15 mouse cellular contexts compared by ENCODE assay signal in genomic region chr5:149417381-149417780, GRCm38 (mm10). TPM values are rescaled to one million over a fixed set of nuclear protein-coding genes. Genes with fewer than 3 reads are reported as not detected.
A peak's percentile ranks its signal among the peaks of the same experiment; 100 is the strongest.
DNase-seq lines count a peak whose midpoint lies in the region; ATAC-seq and TF ChIP-seq lines count a peak whose summit lies in the region.
"Had no signal": no experiment of that assay in that cellular context is flagged by ENCODE, and none has a peak within 500 bp of the region (broad histone marks: within the 10 kb centered on the region; RNA-seq: fewer than 3 reads in every experiment).

No protein-coding gene starts in this region.

- TF ChIP-seq POLR2A in bone marrow, adult 2 months (IDR thresholded peaks at IDR 0.05; ENCODE audit: borderline replicate concordance, control insufficient read depth, low read depth, low read length): no peak

- peak; percentile 63 for TF ChIP-seq CTCF in lung, embryonic 14.5 days (IDR thresholded peaks at IDR 0.05; ENCODE audit: low read depth)
- TF ChIP-seq CTCF in bone marrow, adult 2 months (IDR thresholded peaks at IDR 0.05; ENCODE audit: control insufficient read depth, insufficient read depth, low read length): peak; percentile 33; the same call in 1 of the 2 replicates

- no peaks in the 10 kb centered on the region for H3K9me3 ChIP-seq in lung, embryonic 14.5 days (ENCODE audit: low read depth, low read length)
- H3K9me3 ChIP-seq: forebrain, embryonic 10.5 days; liver, embryonic 15.5 days had no signal

- no peaks in the 10 kb centered on the region for H3K4me1 ChIP-seq in lung, embryonic 14.5 days (ENCODE audit: insufficient read depth)
- H3K4me1 ChIP-seq in bone marrow, adult 2 months (ENCODE audit: control insufficient read depth, insufficient read depth, low read length): peaks cover 1% of the 10 kb centered on the region; the same call in 1 of the 2 replicates
- H3K4me1 ChIP-seq: liver, embryonic 15.5 days had no signal

- ATAC-seq in lung, embryonic 14.5 days (ENCODE audit: insufficient read depth): no peak
- ATAC-seq: midbrain, embryonic 16.5 days had no signal

- no peaks in the 10 kb centered on the region for H3K36me3 ChIP-seq in lung, embryonic 14.5 days (ENCODE audit: insufficient read depth)
- H3K36me3 ChIP-seq: forebrain, embryonic 10.5 days; liver, embryonic 15.5 days had no signal

- H3K27me3 ChIP-seq in lung, embryonic 14.5 days (ENCODE audit: insufficient read depth, low read length): 0 out of 2 replicates have a peak, but pooled peaks cover 6% of the 10 kb centered on the region

- no peak overlapping the region for H3K27ac ChIP-seq in lung, embryonic 14.5 days (ENCODE audit: low read depth)
- no peak overlapping the region for H3K27ac ChIP-seq in bone marrow, adult 2 months (ENCODE audit: control insufficient read depth, insufficient read depth, low read depth, low read length, poor library complexity)
- H3K27ac ChIP-seq: forebrain, embryonic 10.5 days; hindbrain, embryonic 14.5 days; liver, embryonic 15.5 days had no signal

- no peak overlapping the region for H3K9ac ChIP-seq in lung, embryonic 14.5 days
- H3K9ac ChIP-seq: hindbrain, embryonic 14.5 days; liver, embryonic 15.5 days had no signal

- H3K4me3 ChIP-seq in lung, embryonic 14.5 days (ENCODE audit: low read depth, low read length): no peak overlapping the region
- H3K4me3 ChIP-seq in bone marrow, adult 2 months (replicated peaks; ENCODE audit: control insufficient read depth, low read depth, low read length): no peak overlapping the region
- H3K4me3 ChIP-seq: forebrain, embryonic 10.5 days; liver, embryonic 15.5 days had no signal

- 96% methylated on average over 4 of the region's 4 CpGs for WGBS in lung, embryonic 14.5 days
- 91% methylated on average over 4 of the region's 4 CpGs for WGBS in bone marrow, adult 2 months

- H3K4me2 ChIP-seq in lung, embryonic 14.5 days: no peak overlapping the region
- H3K4me2 ChIP-seq: hindbrain, embryonic 14.5 days; liver, embryonic 15.5 days had no signal

- peak; percentile 30 for DNase-seq in embryo, embryonic 10.5 days (ENCODE audit: low spot score)
- no peak for DNase-seq in embryo, embryonic 9.5 days (ENCODE audit: extremely low spot score)
- DNase-seq in lung, embryonic 14.5 days: no peak
- no peak for DNase-seq in lung, postnatal 36 days
- peak; percentile 47 for DNase-seq in thymus, postnatal 25 days
- no peak for DNase-seq in layer of hippocampus, adult 18-20 months (ENCODE audit: low spot score in 2 of 2)
- DNase-seq in kidney, adult 9 months: no peak
- DNase-seq: adrenal gland, postnatal 36 days; cerebellum, postnatal 25 days; layer of hippocampus, postnatal 36 days had no signal

RNA-seq across cellular contexts. Expression of gene Medag, which starts 5.8 kb away (rescaled TPM):
- 1.2 and 1.6 TPM in 2 replicates for polyA plus RNA-seq in lung, embryonic 14.5 days (2014; fragmentation: Nextera tagmentation; extraction: Ambion mirVana)
- polyA plus RNA-seq in bone marrow, adult 2 months (2011; ENCODE audit: insufficient read depth, insufficient read length, low replicate concordance, missing spikeins): 1.9 TPM in 1 of 2 replicates, not detected in the other
- total RNA-seq in layer of hippocampus, adult 18-20 months (2021): 1 to 10 TPM; 3.2 to 3.6 TPM

RNA-seq across cellular contexts. Expression of gene Tex26, which starts 22.1 kb away (rescaled TPM):
- polyA plus RNA-seq in lung, embryonic 14.5 days (2014; fragmentation: Nextera tagmentation; extraction: Ambion mirVana): 0.64 and 1.0 TPM in 2 replicates
- polyA plus RNA-seq in bone marrow, adult 2 months (2011; ENCODE audit: insufficient read depth, insufficient read length, low replicate concordance, missing spikeins): not detected in 2 replicates
- not detected for total RNA-seq in layer of hippocampus, adult 18-20 months (2021)
- total RNA-seq: adrenal gland, postnatal 36 days had no signal
- polyA plus RNA-seq: liver, embryonic 15.5 days had no signal

Comparison
In these comparisons a context has a peak if more than half of its experiments do, and no peak if none do; other contexts are left out.
1. DNase-seq: peak in embryo, embryonic 10.5 days (single experiment) and thymus, postnatal 25 days (single experiment); none in embryo, embryonic 9.5 days (single experiment), lung, embryonic 14.5 days (single experiment), lung, postnatal 36 days (single experiment), layer of hippocampus, adult 18-20 months (0 of 2) and kidney, adult 9 months (single experiment).